Mouse (Mus musculus) kidney, embryonic 15.5 days (tissue): ENCODE results near the gene Proser3. TPM values are rescaled to one million over a fixed set of nuclear protein-coding genes. Genes with fewer than 3 reads are reported as not detected.
"Not testable (repeated sequence)": the region's sequence is repeated elsewhere in the genome, so short reads cannot be mapped to it uniquely, and the experiment has no call there.

Source experiments
- ATAC-seq: fragments of 200-750 bp; cut with Nextera tagmentation; replicated peaks from 2 replicates; pipeline ENCODE4 v1.8.0; 2017; ENCODE audit warnings: moderate TSS enrichment; ENCODE audit not compliant: low FRiP score
- H3K27ac ChIP-seq: fragments of 300-500 bp; sonication (generic); 2 replicates; pipeline ENCODE4 v1.5.1; 2015; ENCODE audit warnings: mild to moderate bottlenecking, inconsistent platforms
- H3K27me3 ChIP-seq: fragments of 300-500 bp; sonication (generic); 2 replicates; pipeline ENCODE4 v1.6.1; 2015; ENCODE audit warnings: inconsistent platforms
- H3K36me3 ChIP-seq: fragments of 300-500 bp; sonication (generic); 2 replicates; pipeline ENCODE4 v1.6.1; 2015; ENCODE audit warnings: inconsistent platforms
- H3K4me1 ChIP-seq: fragments of 300-500 bp; sonication (generic); 2 replicates; pipeline ENCODE4 v1.6.1; 2015; ENCODE audit warnings: inconsistent platforms
- H3K4me2 ChIP-seq: fragments of 300-500 bp; sonication (generic); 2 replicates; pipeline ENCODE4 v1.6.1; 2015; ENCODE audit warnings: moderate library complexity, mild to moderate bottlenecking, inconsistent platforms
- H3K4me3 ChIP-seq: fragments of 300-500 bp; sonication (generic); replicated peaks from 2 replicates; pipeline ENCODE4 v1.5.1; 2015; ENCODE audit warnings: mild to moderate bottlenecking, inconsistent platforms
- H3K9ac ChIP-seq: fragments of 300-500 bp; sonication (generic); 2 replicates; pipeline ENCODE4 v1.6.1; 2015; ENCODE audit warnings: mild to moderate bottlenecking, inconsistent platforms
- H3K9me3 ChIP-seq: fragments of 300-500 bp; sonication (generic); replicated peaks from 2 replicates; pipeline ENCODE4 v1.6.1; 2016; ENCODE audit warnings: inconsistent platforms
- WGBS: fragments of 180-500 bp; shearing (Covaris S2); methylation state at CpG from one replicate; pipeline ENCODE4 v1.1.7; 2015; ENCODE audit warnings: mixed read lengths; 5-methylcytosine and 5-hydroxymethylcytosine counted together
- microRNA-seq: library from miRNA; unstranded; fragments of <30 nt; microRNA quantifications from one replicate; pipeline ENCODE4, GENCODE M21; 2016
- polyA plus RNA-seq: library from polyadenylated mRNA; unstranded; fragments of >200 nt; fragmentation: Nextera tagmentation; extraction: Ambion mirVana; gene quantifications from 2 replicates; pipeline ENCODE4 v1.2.1, GENCODE M21; 2015

Gene Proser3
- polyA plus RNA-seq, 1 experiment from 2014 or later, result 14.1 TPM

DNA sequence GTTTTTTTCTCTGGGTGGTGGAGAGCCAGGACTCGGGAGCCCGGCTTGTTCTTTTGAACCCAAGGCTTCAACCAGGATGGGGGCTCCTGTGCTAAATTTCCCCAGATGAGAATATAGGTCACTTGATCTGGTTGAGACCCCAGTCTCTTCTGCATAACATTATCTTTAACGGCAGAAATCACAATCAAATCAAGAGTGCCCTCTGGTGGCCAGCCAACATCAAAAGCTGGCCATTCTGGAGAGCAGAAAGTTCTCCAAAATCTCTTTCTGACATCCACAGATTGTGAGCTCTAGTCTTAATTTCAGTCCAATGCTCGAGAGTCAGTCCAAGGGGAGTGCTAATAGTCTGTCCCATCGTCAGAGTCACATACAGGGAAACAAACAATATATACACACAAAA is 50.9 kb downstream of the Proser3 start:
- not testable (repeated sequence) for H3K9ac ChIP-seq, H3K36me3 ChIP-seq, H3K27ac ChIP-seq, H3K4me1 ChIP-seq, H3K27me3 ChIP-seq, ATAC-seq, H3K4me2 ChIP-seq, H3K4me3 ChIP-seq, H3K9me3 ChIP-seq
- WGBS, result 77% methylated on average over 5 of the region's 5 CpGs

DNA sequence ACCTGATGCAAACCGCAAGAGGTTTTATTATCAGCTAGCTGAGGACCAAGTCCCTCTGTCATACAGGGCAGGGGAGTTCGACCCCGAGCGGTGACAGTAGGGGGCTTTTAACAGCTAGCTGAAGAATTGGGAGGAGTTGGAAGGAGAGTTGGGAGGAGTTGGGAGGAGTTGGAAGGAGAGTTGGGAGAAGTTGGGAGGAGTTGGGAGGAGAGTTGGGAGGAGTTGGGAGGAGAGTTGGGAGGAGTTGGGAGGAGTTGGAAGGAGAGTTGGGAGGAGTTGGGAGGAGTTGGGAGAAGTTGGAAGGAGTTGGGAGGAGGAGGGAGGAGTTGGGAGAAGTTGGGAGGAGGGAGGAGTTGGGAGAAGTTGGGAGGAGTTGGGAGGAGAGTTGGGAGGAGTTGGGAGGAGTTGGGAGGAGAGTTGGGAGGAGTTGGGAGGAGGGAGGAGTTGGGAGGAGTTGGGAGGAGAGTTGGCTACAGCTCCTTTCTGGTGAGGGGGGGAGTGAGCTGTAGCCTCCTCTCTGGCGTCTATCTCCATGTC is 56.5 kb downstream of the Proser3 start:
- not testable (repeated sequence) for H3K27me3 ChIP-seq, H3K9me3 ChIP-seq, ATAC-seq, H3K4me3 ChIP-seq, H3K27ac ChIP-seq, H3K36me3 ChIP-seq, H3K4me2 ChIP-seq, H3K9ac ChIP-seq
- H3K4me1 ChIP-seq, result peaks cover 12% of the 10 kb centered on the region
- WGBS, result 45% methylated on average over 5 of the region's 5 CpGs

DNA sequence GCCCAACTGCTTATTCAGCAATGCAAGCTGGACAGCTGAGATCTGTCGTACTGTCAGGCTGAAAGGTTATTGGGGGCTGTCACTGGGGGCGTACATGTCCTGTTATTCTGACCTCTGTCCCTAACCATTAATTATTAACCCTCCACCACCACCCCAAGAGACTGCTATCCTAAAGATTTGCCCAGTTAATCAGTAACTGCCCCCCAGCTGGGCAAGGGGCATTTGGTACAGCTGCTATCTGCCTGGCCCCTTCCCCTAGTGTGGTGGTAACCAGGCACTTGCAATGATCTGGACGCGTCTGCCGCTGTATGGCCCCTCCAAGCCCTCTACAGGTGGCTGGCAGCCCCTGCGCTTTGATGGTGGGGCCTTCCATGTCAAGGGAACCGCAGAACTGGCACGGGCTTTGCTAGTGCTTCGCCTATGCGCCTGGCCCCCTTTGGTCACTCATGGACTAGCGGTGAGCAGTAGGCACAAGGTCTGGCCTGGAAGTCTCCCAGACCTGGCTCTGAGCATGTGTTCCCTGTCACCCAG is 58.6 kb downstream of the Proser3 start, which contains the start of gene Prodh2:
Gene Prodh2 (plus strand): TSS at position 222 of the 531 bp plus-strand sequence.
- Histone ChIP-seq H3K27ac (peak within 1 kb of the TSS; percentile 22; the same call in 1 of the 2 replicates), H3K9ac (no peak within 1 kb of the TSS), H3K4me3 (no peak within 1 kb of the TSS), H3K27me3 (no peaks in the 10 kb centered on the region), H3K4me2 (peak within 1 kb of the TSS; percentile 7; the same call in 1 of the 2 replicates), H3K4me1 (peaks cover 12% of the 10 kb centered on the region), H3K9me3 (no peaks in the 10 kb centered on the region; the same call in 1 of the 2 replicates), H3K36me3 (no peaks in the 10 kb centered on the region)
- peak; percentile 74 for ATAC-seq
- WGBS, result 45% methylated on average over 11 of the region's 11 CpGs

DNA sequence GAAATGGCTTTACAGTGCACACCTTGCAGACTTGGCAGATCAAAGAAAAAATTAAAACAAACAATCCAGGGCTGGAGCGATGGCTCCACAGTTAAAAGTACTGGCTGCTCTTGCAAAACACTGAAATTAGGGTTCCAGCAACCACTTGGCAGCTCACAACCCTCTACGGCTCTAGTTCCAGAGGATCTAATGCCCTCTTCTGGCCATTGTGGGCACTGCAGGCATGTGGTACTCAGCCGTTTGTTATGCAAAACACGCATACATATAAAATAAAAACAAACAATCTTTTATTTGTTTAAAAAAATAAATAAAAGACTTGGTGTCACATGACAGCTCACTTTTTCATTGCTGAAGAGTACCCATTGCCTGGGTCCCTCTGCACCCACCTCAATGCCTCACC is 59.3 kb downstream of the Proser3 start:
- H3K36me3 ChIP-seq, result no peaks in the 10 kb centered on the region
- H3K27me3 ChIP-seq, result no peaks in the 10 kb centered on the region
- H3K4me1 ChIP-seq, result peaks cover 12% of the 10 kb centered on the region
- H3K4me2 ChIP-seq, result no peak overlapping the region
- 20% methylated on average over 4 of the region's 4 CpGs for WGBS
- no peak for ATAC-seq
- H3K9me3 ChIP-seq, result no peaks in the 10 kb centered on the region; the same call in 1 of the 2 replicates
- H3K4me3 ChIP-seq, result no peak overlapping the region
- H3K27ac ChIP-seq, result no peak overlapping the region
- H3K9ac ChIP-seq, result no peak overlapping the region

DNA sequence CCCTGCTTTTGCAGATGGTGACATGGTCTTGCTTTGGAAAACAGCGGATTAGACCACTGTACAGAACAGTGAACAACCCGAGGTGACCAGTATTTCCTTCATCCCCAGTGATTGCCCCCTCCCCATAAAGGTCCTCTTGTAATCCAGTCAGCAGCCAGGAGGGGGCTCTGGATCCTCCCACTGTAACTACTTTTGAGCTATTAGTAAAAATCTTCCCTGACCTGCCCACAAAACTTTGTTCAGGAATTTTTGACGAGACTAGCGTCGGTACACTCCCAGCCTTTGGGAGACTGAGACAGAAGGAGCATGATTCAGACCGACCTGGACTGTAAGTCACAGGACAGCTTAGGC is 61.2 kb downstream of the Proser3 start:
- H3K9me3 ChIP-seq, result no peaks in the 10 kb centered on the region; the same call in 1 of the 2 replicates
- H3K4me3 ChIP-seq, result no peak overlapping the region
- H3K4me2 ChIP-seq, result no peak overlapping the region
- H3K27me3 ChIP-seq, result no peaks in the 10 kb centered on the region
- H3K9ac ChIP-seq, result no peak overlapping the region
- WGBS, result 20% methylated on average over 6 of the region's 6 CpGs
- no peak for ATAC-seq
- no peak overlapping the region for H3K27ac ChIP-seq
- H3K36me3 ChIP-seq, result no peaks in the 10 kb centered on the region
- H3K4me1 ChIP-seq, result peaks cover 12% of the 10 kb centered on the region

DNA sequence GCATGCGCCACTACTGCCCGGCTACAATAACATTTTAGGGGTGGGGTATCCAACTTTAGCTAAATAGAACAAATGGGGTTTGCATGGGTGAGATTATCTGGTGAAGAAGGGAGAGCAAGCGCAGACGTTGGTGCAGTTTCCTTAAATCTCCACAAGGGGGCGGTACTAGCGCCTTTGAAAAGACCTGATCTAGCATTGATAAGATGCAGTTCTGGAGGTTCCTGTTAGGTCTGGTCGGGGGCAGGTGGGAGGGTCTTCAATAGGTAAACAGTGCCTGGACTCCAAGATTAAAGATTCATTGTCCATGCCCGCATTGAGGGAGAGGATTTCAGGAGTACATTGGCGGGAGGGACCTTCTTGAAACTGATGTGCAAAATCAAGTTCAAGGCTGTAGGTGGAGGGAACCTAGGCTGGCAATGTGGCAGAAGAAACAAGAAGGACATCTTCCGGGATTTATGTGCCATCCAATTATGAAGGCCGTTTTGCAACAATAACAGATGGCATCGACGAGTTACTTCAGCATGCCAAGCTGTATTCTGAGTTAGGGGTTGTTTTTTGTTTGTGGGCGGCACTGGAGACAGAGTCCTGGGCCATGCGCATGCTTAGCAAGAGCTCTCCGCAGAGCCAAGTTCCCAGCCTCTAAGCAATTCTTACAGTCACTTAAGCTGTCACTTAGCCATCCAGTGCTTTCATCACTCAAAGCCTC is 61.7 kb downstream of the Proser3 start:
- no peak for ATAC-seq
- peaks cover 12% of the 10 kb centered on the region for H3K4me1 ChIP-seq
- H3K27me3 ChIP-seq, result no peaks in the 10 kb centered on the region
- no peaks in the 10 kb centered on the region; the same call in 1 of the 2 replicates for H3K9me3 ChIP-seq
- H3K4me3 ChIP-seq, result no peak overlapping the region
- no peak overlapping the region for H3K4me2 ChIP-seq
- H3K36me3 ChIP-seq, result no peaks in the 10 kb centered on the region
- WGBS, result 32% methylated on average over 16 of the region's 16 CpGs
- no peak overlapping the region for H3K9ac ChIP-seq
- H3K27ac ChIP-seq, result no peak overlapping the region

Small RNAs within 50 kb of the gene (microRNA-seq; reads per million reads assigned to microRNA genes)
- gene Gm38670, result 1.3 reads per million
- gene Mir3569, result 0.44 reads per million

Other genes with a start within 250 kb of the Proser3 start
- 94.7 and 95.7 TPM in 2 replicates for gene Alkbh6, start 243.6 kb downstream of the Proser3 start, polyA plus RNA-seq
- 88.2 and 97.7 TPM in 2 replicates for gene Syne4, start 237.5 kb downstream of the Proser3 start, polyA plus RNA-seq
- gene E130208F15Rik, start 230.6 kb downstream of the Proser3 start, polyA plus RNA-seq, result 2.6 TPM in 1 of 2 replicates, not detected in the other
- 17.3 and 18.7 TPM in 2 replicates for gene Sdhaf1, start 228.4 kb downstream of the Proser3 start, polyA plus RNA-seq
- 6.5 and 7.2 TPM in 2 replicates for gene Lrfn3, start 189.5 kb downstream of the Proser3 start, polyA plus RNA-seq
- gene Tyrobp, start 138.5 kb downstream of the Proser3 start, polyA plus RNA-seq, result 33.8 and 37.9 TPM in 2 replicates
- 0.64 and 1.5 TPM in 2 replicates for gene Hcst, start 132.4 kb downstream of the Proser3 start, polyA plus RNA-seq
- gene Nfkbid, start 130.6 kb downstream of the Proser3 start, polyA plus RNA-seq, result 1.3 and 2.0 TPM in 2 replicates
- gene Aplp1, start 106.8 kb downstream of the Proser3 start, polyA plus RNA-seq, result 24.1 and 28.6 TPM in 2 replicates
- 0.54 and 0.77 TPM in 2 replicates for gene Kirrel2, start 94.6 kb downstream of the Proser3 start, polyA plus RNA-seq
- gene Nphs1, start 94.0 kb downstream of the Proser3 start, polyA plus RNA-seq, result 3.6 and 4.8 TPM in 2 replicates
- 12.8 and 14.4 TPM in 2 replicates for gene Prodh2, start 58.7 kb downstream of the Proser3 start, polyA plus RNA-seq
- 11.7 and 16.0 TPM in 2 replicates for gene Arhgap33, start 17.2 kb downstream of the Proser3 start, polyA plus RNA-seq
- 12.8 and 20.1 TPM in 2 replicates for gene Hspb6, start 121 bp downstream of the Proser3 start, polyA plus RNA-seq
- 37.6 and 40.5 TPM in 2 replicates for gene Lin37, start 7.5 kb upstream of the Proser3 start, polyA plus RNA-seq
- 94.8 and 102 TPM in 2 replicates for gene U2af1l4, start 11.0 kb upstream of the Proser3 start, polyA plus RNA-seq
- gene Gm49396, start 11.0 kb upstream of the Proser3 start, polyA plus RNA-seq, result 15.0 and 17.0 TPM in 2 replicates
- 152 TPM in 2 replicates for gene Psenen, start 11.3 kb upstream of the Proser3 start, polyA plus RNA-seq
- gene Igflr1, start 13.1 kb upstream of the Proser3 start, polyA plus RNA-seq, result 3.8 and 6.0 TPM in 2 replicates
- gene Kmt2b, start 36.4 kb upstream of the Proser3 start, polyA plus RNA-seq, result 6.7 and 10.9 TPM in 2 replicates
- 0.36 and 0.63 TPM in 2 replicates for gene Zbtb32, start 46.6 kb upstream of the Proser3 start, polyA plus RNA-seq
- gene Upk1a, start 60.5 kb upstream of the Proser3 start, polyA plus RNA-seq, result 3.6 and 5.3 TPM in 2 replicates
- gene Cox6b1, start 73.9 kb upstream of the Proser3 start, polyA plus RNA-seq, result 1,049 and 1,131 TPM in 2 replicates
- not detected in 2 replicates for gene Etv2, start 83.6 kb upstream of the Proser3 start, polyA plus RNA-seq
- 118 and 119 TPM in 2 replicates for gene Rbm42, start 98.0 kb upstream of the Proser3 start, polyA plus RNA-seq
- gene Haus5, start 112.7 kb upstream of the Proser3 start, polyA plus RNA-seq, result 58.0 and 61.1 TPM in 2 replicates
- not detected in 2 replicates for gene Pmis2, start 119.3 kb upstream of the Proser3 start, polyA plus RNA-seq
- gene 2200002J24Rik, start 146.6 kb upstream of the Proser3 start, polyA plus RNA-seq, result 0.58 TPM in 1 of 2 replicates, not detected in the other
- gene Atp4a, start 159.9 kb upstream of the Proser3 start, polyA plus RNA-seq, result 1.3 and 1.5 TPM in 2 replicates
- 180 and 192 TPM in 2 replicates for gene Tmem147, start 177.2 kb upstream of the Proser3 start, polyA plus RNA-seq
- 0.35 and 0.68 TPM in 2 replicates for gene Gapdhs, start 191.4 kb upstream of the Proser3 start, polyA plus RNA-seq
- gene Sbsn, start 199.2 kb upstream of the Proser3 start, polyA plus RNA-seq, result 2.2 and 2.6 TPM in 2 replicates
- 1.3 and 7.7 TPM in 2 replicates for gene Dmkn, start 211.5 kb upstream of the Proser3 start, polyA plus RNA-seq
- gene Krtdap, start 235.6 kb upstream of the Proser3 start, polyA plus RNA-seq, result 5.8 and 26.9 TPM in 2 replicates